Mouse (Mus musculus) testis, adult 2 months (tissue): ENCODE measurements around the gene Mrps33.

Source experiments
- CTCF ChIP-seq: fragments of 200-500 bp; IDR thresholded peaks from 2 replicates; pipeline ENCODE4 v1.5.1; 2012; ENCODE audit warnings: low read depth, mild to moderate bottlenecking, inconsistent platforms, low read length, moderate library complexity; ENCODE audit not compliant: control insufficient read depth, insufficient read depth, insufficient replicate concordance
- POLR2A ChIP-seq: fragments of 200-500 bp; IDR thresholded peaks from 2 replicates; pipeline ENCODE4 v1.6.1; 2012; ENCODE audit warnings: low read depth, mild to moderate bottlenecking, inconsistent platforms, low read length, moderate library complexity; ENCODE audit not compliant: control insufficient read depth

DNA sequence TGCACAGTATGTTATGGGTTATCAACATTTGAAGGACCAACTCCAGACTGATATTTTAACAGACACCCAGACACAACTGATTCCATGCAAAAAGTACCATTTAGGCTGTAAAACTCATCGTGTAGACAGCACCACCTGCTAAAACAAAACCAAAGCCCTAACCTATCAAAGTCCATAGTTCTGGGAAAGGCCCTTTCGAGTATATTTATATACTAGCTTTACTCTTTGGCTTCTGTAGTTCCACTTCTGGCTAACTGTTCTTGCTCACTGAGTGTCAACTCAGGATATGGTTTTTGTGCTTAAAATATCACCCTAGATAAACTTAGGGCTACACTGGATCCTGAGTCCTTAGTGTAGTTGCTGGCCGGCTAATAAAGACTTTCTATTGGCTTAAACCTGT, 10.5 kb upstream of the Mrps33 start:
- no peak for TF ChIP-seq CTCF
- no peak for TF ChIP-seq POLR2A
